Mouse (Mus musculus) bone marrow, adult 2 months (tissue): ENCODE results near the gene Topbp1. TPM values are rescaled to one million over a fixed set of nuclear protein-coding genes. Genes with fewer than 3 reads are reported as not detected.

ENCODE experiments used
- H3K27ac ChIP-seq: fragments of 200-500 bp; 2 replicates; pipeline ENCODE4 v1.5.1; 2012; ENCODE audit warnings: low read depth, mild to moderate bottlenecking, control low read depth, inconsistent platforms, low read length; ENCODE audit not compliant: control insufficient read depth, poor library complexity, insufficient read depth
- H3K4me1 ChIP-seq: fragments of 200-500 bp; 2 replicates; pipeline ENCODE4 v1.6.1; 2011; ENCODE audit warnings: low read length; ENCODE audit not compliant: control insufficient read depth, insufficient read depth
- H3K4me3 ChIP-seq: fragments of 200-500 bp; replicated peaks from 2 replicates; pipeline ENCODE3; 2011; ENCODE audit warnings: mild to moderate bottlenecking, low read depth, low read length, control low read depth; ENCODE audit not compliant: control insufficient read depth
- CTCF ChIP-seq: fragments of 200-500 bp; IDR thresholded peaks from 2 replicates; pipeline ENCODE4 v1.5.1; 2011; ENCODE audit warnings: low read length, control low read depth; ENCODE audit not compliant: control insufficient read depth, insufficient read depth
- POLR2A ChIP-seq: fragments of 200-500 bp; IDR thresholded peaks from 2 replicates; pipeline ENCODE4 v1.6.1; 2011; ENCODE audit warnings: low read depth, mild to moderate bottlenecking, control low read depth, low read length, borderline replicate concordance; ENCODE audit not compliant: control insufficient read depth
- WGBS: fragments of 180-500 bp; shearing (Covaris S2); methylation state at CpG from one replicate; pipeline ENCODE4 v1.1.7; 2018; 5-methylcytosine and 5-hydroxymethylcytosine counted together
- polyA plus RNA-seq: library from polyadenylated mRNA; stranded (reverse); fragments of >200 nt; gene quantifications from 2 replicates; pipeline ENCODE4 v1.2.4, GENCODE M21; 2011; ENCODE audit warnings: low replicate concordance; ENCODE audit not compliant: missing spikeins, insufficient read depth, insufficient read length

Gene Topbp1
- polyA plus RNA-seq, 1 experiment, result 46.9 TPM

DNA sequence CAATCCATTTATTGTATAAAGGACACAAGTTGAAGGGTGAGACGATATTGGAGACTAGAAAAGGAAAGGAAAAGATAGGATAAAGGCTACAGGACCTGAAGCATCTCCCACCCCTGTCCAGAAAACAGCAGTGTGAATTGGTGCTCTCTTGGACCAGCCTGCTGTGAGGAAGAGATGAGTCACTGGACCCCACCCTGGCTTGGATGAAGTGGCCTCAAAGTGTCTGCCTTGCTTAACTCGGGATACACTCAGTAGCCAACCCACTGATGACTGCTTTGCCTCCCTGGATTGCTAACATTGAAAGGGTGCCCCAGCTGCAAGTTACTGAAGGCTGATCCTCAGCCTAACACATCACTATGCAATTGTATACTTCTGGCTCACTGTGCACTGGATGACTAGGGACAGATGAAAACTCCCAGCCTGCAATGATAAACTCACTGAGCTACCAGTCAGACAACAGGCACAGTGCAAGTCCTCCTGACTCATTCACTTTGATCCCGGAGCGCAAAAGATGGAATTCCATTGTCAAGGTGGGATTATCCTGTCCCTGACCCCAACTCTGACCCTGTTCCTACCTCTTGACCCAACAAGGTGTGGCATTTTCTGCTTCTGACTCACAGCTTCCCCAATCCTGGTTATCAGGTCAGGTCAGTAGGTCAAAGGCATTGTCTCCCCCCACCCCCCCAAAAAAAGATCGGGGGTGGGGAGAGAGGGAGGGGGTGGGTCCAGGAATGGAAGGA, 67.4 kb downstream of the Topbp1 start:
- Histone ChIP-seq H3K4me3 (no peak overlapping the region), H3K4me1 (no peaks in the 10 kb centered on the region), H3K27ac (no peak overlapping the region)
- TF ChIP-seq CTCF (no peak), POLR2A (no peak)
- WGBS, result 71% methylated on average over 5 of the region's 5 CpGs

- H3K4me3 ChIP-seq, result no peak overlapping the region
- WGBS, result 72% methylated on average over 7 of the region's 7 CpGs
- H3K27ac ChIP-seq, result no peak overlapping the region
- no peaks in the 10 kb centered on the region for H3K4me1 ChIP-seq
- TF ChIP-seq POLR2A, result no peak
- TF ChIP-seq CTCF, result no peak
Measured at GRCm38 (mm10) chr9:103376346-103377320, 71.6 kb downstream of the Topbp1 start.

DNA sequence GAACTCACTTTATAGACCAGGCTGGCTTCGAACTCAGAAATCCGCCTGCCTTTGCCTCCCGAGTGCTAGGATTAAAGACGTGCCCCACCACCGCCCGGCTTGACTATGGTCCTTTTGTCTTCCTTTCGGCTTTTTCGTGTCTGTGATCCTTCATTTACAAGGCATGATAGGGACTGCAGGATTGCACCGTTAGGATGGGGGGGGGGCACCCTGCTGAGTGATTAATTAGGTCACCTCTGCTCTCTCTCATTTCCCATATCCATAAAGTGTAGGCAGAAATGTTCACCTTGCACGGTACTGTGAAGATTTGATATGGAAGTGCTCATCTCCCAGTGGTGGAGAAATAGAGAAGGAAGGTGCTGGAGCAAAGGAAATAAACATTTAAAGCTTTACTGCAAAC, 73.7 kb downstream of the Topbp1 start:
- Histone ChIP-seq H3K4me1 (no peaks in the 10 kb centered on the region), H3K27ac (no peak overlapping the region), H3K4me3 (no peak overlapping the region)
- TF ChIP-seq CTCF (no peak), POLR2A (no peak)
- 78% methylated on average over 10 of the region's 10 CpGs for WGBS

GRCm38 (mm10) chr9:103379199-103379598, 74.2 kb downstream of the Topbp1 start:
- H3K27ac ChIP-seq, result no peak overlapping the region

DNA sequence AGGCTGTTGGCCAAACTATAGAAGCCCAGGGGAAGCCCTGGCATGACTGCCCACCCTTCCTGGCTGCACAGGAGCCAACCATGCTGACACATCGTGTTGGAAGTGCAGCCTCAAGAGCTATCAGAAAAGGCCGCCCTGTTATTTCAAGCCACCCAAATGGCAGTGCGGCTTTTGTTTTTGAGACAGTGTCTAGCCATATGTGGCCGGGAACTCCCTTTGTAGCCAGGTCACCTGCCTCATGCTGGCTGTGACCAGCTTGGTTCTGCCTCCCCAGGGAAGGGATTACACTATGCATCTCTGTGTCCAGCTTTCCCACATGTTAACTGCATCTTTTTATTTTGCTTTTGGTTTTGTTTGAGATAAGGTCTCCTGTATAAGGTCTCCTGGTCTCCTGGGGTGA, 75.6 kb downstream of the Topbp1 start:
- TF ChIP-seq POLR2A (no peak), CTCF (no peak)
- 86% methylated on average over 4 of the region's 4 CpGs for WGBS
- H3K4me1 ChIP-seq, result no peaks in the 10 kb centered on the region
- no peak overlapping the region for H3K4me3 ChIP-seq
- H3K27ac ChIP-seq, result no peak overlapping the region

More at GRCm38 (mm10) chr9:103379199-103379598, 74.2 kb downstream of the Topbp1 start:
- H3K4me3 ChIP-seq, result no peak overlapping the region
- TF ChIP-seq CTCF, result no peak
- no peak for TF ChIP-seq POLR2A
- no peaks in the 10 kb centered on the region for H3K4me1 ChIP-seq
- 87% methylated on average over 9 of the region's 9 CpGs for WGBS

DNA sequence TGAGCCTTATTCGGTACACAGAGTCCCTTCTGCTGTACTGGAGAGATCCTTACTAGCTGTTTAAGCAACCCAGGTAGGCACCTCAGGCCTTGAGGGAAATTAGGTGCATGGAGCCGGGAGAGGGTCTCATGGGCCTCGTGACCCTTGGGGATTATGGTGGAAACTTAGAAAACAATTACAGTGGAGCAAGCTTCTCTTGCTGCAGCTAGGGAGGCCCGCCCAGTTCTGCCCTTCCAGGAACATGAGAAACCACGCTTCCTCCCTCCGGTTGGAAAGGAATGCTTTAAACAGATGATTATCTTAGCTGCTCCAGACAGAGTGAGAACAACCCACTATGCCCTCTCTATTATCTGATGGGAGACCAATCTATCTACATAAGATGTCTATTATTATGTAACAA, 78.0 kb downstream of the Topbp1 start:
- Histone ChIP-seq H3K4me1 (no peaks in the 10 kb centered on the region), H3K4me3 (no peak overlapping the region), H3K27ac (no peak overlapping the region)
- TF ChIP-seq POLR2A, result no peak
- TF ChIP-seq CTCF, result no peak
- WGBS, result 41% methylated on average over 6 of the region's 6 CpGs

DNA sequence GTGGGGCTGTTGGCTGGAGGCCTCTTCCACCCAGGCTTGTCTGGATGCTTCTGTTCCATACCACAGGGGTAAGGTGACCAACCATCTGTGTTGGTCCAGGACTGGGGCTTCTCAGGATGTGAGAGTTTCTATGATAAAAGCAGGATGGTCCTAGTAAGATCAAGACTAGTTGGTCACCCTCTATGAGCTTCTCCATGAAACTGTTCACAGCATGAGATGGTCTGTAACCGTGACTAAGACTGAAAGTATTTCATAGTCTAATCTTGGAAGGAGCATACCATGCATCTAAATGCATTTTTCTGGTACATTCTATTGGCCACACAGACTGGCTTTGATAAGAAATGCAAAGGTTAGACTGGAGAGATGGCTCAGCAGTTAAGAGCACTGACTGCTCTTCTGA, 78.6 kb downstream of the Topbp1 start:
- no peak for TF ChIP-seq POLR2A

DNA sequence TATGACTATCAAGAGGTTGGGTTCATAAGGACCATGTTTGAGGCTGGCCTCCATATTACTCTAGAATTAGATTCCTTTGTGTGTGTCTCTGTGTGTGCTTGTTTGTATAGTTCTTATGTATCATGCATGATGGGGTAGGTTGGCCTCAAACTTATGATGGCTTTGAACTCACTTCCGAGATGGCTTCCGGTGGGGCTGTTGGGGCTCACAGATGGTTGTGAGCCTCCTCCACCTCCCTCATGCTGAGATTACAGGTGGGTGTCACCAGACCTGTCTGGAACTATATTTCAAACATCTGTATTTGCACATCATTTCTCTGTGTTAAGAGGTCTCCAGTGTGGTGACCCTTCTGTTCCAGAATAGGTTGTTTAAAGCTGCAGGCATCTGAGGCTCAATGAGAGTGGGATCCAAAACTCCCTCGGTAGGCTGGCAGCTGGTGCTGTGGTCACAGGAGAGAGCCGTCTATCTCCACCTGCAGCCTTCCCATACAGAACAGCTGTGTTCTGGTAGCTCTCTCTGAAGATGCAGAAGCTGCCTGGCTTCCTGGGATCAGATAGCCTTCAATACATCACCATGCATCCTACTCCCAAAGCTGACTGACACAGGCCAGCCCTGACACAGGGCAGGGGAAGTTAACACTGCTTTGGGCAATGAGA, 79.3 kb downstream of the Topbp1 start:
- TF ChIP-seq POLR2A (no peak), CTCF (no peak)
- H3K4me3 ChIP-seq, result no peak overlapping the region
- H3K27ac ChIP-seq, result no peak overlapping the region
- WGBS, result 81% methylated on average over 4 of the region's 4 CpGs
- H3K4me1 ChIP-seq, result no peaks in the 10 kb centered on the region

More for the DNA sequence above, 78.6 kb downstream of the Topbp1 start:
- no peak overlapping the region for H3K27ac ChIP-seq
- H3K4me1 ChIP-seq, result no peaks in the 10 kb centered on the region
- 76% methylated on average over 1 of the region's 1 CpGs for WGBS
- H3K4me3 ChIP-seq, result no peak overlapping the region
